Mouse (Mus musculus) heart, adult 8-10 months (tissue): Measurements from ENCODE around the gene Gm26661. TPM values are rescaled to one million over a fixed set of nuclear protein-coding genes. Genes with fewer than 3 reads are reported as not detected.
A peak's percentile ranks its signal among the peaks of the same experiment; 100 is the strongest.

ENCODE experiments used
- DNase-seq: peaks from one replicate; pipeline ENCODE4 v3.0.0; 2022; ENCODE audit warnings: low spot score
- total RNA-seq, 4 experiments: library from RNA; stranded (reverse); gene quantifications; 2 replicates each; pipeline ENCODE4 v1.2.4; 2022

Gm26661 gene
- total RNA-seq, 4 experiments from 2014 or later: not detected

DNA sequence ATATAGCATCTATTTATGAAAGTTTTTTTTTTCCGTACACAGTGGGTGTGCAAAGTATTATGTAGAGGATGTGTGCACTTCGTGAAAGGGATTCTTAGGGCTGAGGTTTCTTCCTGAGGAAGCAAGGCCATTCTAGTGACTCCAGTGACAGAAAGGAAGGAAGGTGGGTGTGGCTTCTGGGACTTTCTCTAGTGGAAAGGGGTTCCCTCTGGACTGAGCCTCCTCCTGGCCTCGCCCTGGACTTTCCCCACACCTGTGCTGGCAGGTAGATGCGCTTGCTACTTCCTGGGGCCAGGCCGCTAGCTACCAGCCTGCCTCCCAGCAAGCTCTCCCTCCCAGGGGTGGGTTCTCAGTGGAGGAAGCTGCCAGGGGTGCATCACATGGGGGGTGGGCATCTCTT is 28.1 kb downstream of the Gm26661 start:
- DNase-seq: peak; percentile 73

GRCm38 (mm10) chr14:7821341-7821740 is 30.0 kb downstream of the Gm26661 start:
- DNase-seq: peak; percentile 33

GRCm38 (mm10) chr14:7822693-7823092 is 31.3 kb downstream of the Gm26661 start:
- DNase-seq: no peak

GRCm38 (mm10) chr14:7824651-7825268 is 33.4 kb downstream of the Gm26661 start:
- DNase-seq: no peak

DNA sequence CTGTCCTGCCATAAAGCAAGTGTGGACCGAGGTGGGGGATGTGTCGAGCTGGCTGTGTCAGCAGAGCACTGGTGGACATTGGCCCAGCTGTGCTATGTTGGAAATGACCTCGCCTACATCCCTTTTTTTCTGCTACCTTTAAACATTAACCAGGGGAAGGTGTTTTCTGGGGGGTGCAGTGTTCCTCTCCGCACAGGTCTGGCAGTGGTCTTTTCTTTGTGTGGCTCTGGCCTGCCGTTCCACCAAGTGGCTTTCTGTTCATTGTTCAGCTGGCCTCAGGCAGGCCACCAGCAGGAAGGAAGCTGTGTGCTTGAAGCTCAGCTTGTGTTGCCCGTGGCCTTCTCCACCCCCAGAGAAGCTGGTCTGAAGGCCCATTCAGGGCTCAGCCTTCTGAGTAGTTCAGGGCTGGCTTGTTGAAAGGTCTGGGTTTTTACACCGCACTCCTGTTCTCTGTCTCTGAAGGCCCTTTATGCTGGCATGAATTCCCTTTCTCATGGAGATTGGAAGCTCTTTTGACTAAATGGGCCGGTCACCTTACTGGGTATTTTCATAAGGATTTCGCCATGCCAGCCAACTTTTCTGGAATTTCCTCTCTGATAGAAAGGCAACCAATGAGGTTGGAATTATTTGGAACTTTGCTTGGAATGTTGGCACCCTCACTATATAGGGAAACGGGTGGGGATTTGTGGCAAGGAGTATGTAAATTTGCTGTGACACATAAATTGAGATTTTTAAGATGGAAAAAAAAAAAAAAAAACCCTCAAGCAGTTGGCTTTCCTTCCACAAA is 35.0 kb downstream of the Gm26661 start:
- DNase-seq: peak; percentile 31

- DNase-seq: no peak
Measured at GRCm38 (mm10) chr14:7829181-7829580, 37.8 kb downstream of the Gm26661 start.

GRCm38 (mm10) chr14:7831770-7832439 is 40.5 kb downstream of the Gm26661 start:
- no peak for DNase-seq

DNA sequence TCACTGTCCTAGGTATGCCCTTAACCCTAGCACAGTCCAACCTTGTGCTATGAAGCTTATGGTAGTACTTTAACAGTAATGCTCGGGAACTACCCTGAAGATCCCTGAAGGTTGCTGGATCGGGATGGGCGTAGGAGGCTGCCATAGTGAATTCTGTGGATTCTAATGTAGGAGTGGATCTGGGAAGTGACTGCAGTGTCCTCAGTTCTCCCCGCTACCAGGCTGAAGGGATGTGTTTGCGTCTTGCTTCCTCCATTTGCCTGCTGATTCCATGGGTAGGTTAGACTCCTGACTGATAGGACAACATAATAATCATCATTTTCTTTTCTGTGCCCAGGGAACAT is 41.0 kb downstream of the Gm26661 start:
- DNase-seq: no peak

- no peak for DNase-seq
Measured at GRCm38 (mm10) chr14:7833458-7833857, 42.1 kb downstream of the Gm26661 start.

DNA sequence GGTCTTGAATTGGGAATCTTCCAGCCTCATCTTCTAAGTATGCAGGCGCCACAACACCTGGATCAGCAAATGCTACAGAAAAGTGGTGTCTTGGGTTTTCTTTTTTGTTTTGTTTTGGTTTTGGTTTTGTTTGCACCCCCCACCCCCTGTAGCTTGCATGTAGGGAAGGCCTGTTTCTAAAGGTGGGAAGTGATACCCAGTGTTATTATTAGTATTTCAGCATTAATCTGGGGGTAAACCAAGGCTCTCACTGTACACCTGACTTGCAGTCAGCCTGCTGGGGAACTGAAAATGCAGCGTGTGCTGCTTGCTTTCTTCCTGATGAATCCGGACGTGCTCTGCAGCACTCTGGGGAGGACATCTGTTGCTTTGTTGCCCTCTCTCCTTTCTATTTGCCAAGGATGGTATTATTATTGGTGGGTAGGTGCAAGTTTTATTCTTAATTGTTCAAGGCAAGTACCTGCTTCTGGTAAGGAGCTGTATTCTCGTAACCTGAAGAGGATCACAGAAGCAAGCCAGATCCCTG is 47.2 kb downstream of the Gm26661 start:
- no peak for DNase-seq

DNA sequence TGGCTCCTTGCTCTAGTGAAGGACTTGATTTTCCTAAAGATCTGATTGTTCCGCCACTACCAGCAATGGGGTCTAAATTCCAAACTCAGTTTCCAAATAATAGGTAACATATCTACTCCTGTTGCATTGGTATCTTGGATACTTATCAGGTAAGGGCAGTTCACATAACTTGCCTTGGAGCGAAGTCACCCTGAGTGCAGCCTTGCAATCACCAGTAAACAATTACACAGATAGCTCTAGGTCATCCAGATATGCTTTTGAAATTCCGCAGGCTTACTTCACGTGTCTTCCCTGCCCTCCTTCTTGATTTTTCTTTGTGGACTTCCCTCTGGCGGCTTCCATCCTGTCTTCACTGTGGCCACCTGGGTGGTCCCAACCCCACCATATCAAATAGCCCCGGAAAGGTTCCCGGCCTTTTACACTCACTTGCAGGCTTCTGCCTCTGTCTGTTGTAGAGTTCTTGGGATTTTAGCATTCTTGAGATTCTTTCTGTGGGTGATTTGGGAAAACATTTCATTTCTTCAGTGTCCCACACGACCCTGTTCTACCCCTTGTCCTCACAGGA is 48.6 kb downstream of the Gm26661 start:
- no peak for DNase-seq

Other genes starting within 250 kb of the Gm26661 start
- 1 to 10 TPM in 1 of 4 experiments, under 1 TPM in 3; 0.62 to 1.4 (median 0.69) TPM for gene Gm3558, start 223.0 kb upstream of the Gm26661 start, total RNA-seq
- not detected for gene Gm10338, start 196.0 kb upstream of the Gm26661 start, total RNA-seq
- gene Gm10128, start 147.6 kb upstream of the Gm26661 start, total RNA-seq: not detected
- gene Flnb, start 26.4 kb downstream of the Gm26661 start, total RNA-seq: 10 to 100 TPM; 14.3 to 31.5 (median 21.0) TPM
- gene Gm45521, start 165.7 kb downstream of the Gm26661 start, total RNA-seq: not detected
- under 1 TPM in 3 of 4 experiments, not detected in 1; 0.06 to 0.17 (median 0.11) TPM for gene Dnase1l3, start 203.0 kb downstream of the Gm26661 start, total RNA-seq
- 10 to 100 TPM; 11.0 to 14.3 (median 12.2) TPM for gene Abhd6, start 211.3 kb downstream of the Gm26661 start, total RNA-seq